Mouse (Mus musculus) kidney, embryonic 16.5 days (tissue): Measurements from ENCODE around the gene Trpv4. TPM values are rescaled to one million over a fixed set of nuclear protein-coding genes. Genes with fewer than 3 reads are reported as not detected.
A peak's percentile ranks its signal among the peaks of the same experiment; 100 is the strongest.

Source experiments
- ATAC-seq: fragments of 200-750 bp; cut with Nextera tagmentation; 2 replicates; pipeline ENCODE4 v1.8.0; 2017; ENCODE audit warnings: moderate TSS enrichment; ENCODE audit not compliant: low FRiP score, low TSS enrichment
- H3K27ac ChIP-seq: fragments of 300-500 bp; sonication (generic); 2 replicates; pipeline ENCODE4 v1.5.1; 2014; ENCODE audit warnings: low read length
- H3K27me3 ChIP-seq: fragments of 300-500 bp; sonication (generic); 2 replicates; pipeline ENCODE4 v1.6.1; 2014; ENCODE audit warnings: low read length, control low read depth, mixed read lengths; ENCODE audit not compliant: insufficient read depth
- H3K36me3 ChIP-seq: fragments of 300-500 bp; sonication (generic); 2 replicates; pipeline ENCODE4 v1.6.1; 2014; ENCODE audit warnings: low read length, control low read depth, mixed read lengths; ENCODE audit not compliant: insufficient read depth
- H3K4me1 ChIP-seq: fragments of 300-500 bp; sonication (generic); 2 replicates; pipeline ENCODE4 v1.6.1; 2014; ENCODE audit warnings: low read length, control low read depth, mixed read lengths; ENCODE audit not compliant: insufficient read depth
- H3K4me2 ChIP-seq: fragments of 300-500 bp; sonication (generic); replicated peaks from 2 replicates; pipeline ENCODE4 v1.6.1; 2014; ENCODE audit warnings: low read depth, low read length
- H3K4me3 ChIP-seq: fragments of 300-500 bp; sonication (generic); 2 replicates; pipeline ENCODE4 v1.5.1; 2014; ENCODE audit warnings: mild to moderate bottlenecking, low read length
- H3K9ac ChIP-seq: fragments of 300-500 bp; sonication (generic); replicated peaks from 2 replicates; pipeline ENCODE4 v1.6.1; 2014; ENCODE audit warnings: low read length
- H3K9me3 ChIP-seq: fragments of 300-500 bp; sonication (generic); 2 replicates; pipeline ENCODE4 v1.6.1; 2016; ENCODE audit warnings: low read length, control low read depth
- WGBS: fragments of 180-500 bp; shearing (Covaris S2); extraction: QIAGEN DNeasy Blood & Tissue Kit; methylation state at CpG from one replicate; pipeline ENCODE4 v1.1.7; 2014; 5-methylcytosine and 5-hydroxymethylcytosine counted together
- polyA plus RNA-seq: library from polyadenylated mRNA; unstranded; fragments of >200 nt; fragmentation: Nextera tagmentation; extraction: Ambion mirVana; gene quantifications from 2 replicates; pipeline ENCODE4 v1.2.1, GENCODE M21; 2015

The Trpv4 gene
- polyA plus RNA-seq: 33.4 and 33.6 TPM in 2 replicates

GRCm38 (mm10) chr5:114658255-114658654, at the start of gene Trpv4:
Gene Trpv4, minus strand, starts transcription at chr5:114658421.
- 3% methylated on average over 34 of the region's 47 CpGs for WGBS
- Histone ChIP-seq H3K4me2 (peak within 1 kb of the TSS; percentile 87), H3K4me1 (peaks cover 17% of the 10 kb centered on the region)

GRCm38 (mm10) chr5:114707265-114708068, 49.2 kb upstream of the Trpv4 start, which contains the start of gene Tchp:
Gene Tchp, plus strand, starts transcription at chr5:114707760.
- H3K9me3 ChIP-seq: no peaks in the 10 kb centered on the region
- ATAC-seq: peak; percentile 83
- H3K4me1 ChIP-seq: peaks cover 8% of the 10 kb centered on the region
- no peak within 1 kb of the TSS for H3K27ac ChIP-seq
- peak within 1 kb of the TSS; percentile 74 for H3K9ac ChIP-seq
- no peaks in the 10 kb centered on the region for H3K27me3 ChIP-seq
- WGBS: 3% methylated on average over 47 of the region's 49 CpGs
- peak within 1 kb of the TSS; percentile 87 for H3K4me2 ChIP-seq
- H3K4me3 ChIP-seq: peak within 1 kb of the TSS; percentile 71
- H3K36me3 ChIP-seq: peaks cover 28% of the 10 kb centered on the region

More at GRCm38 (mm10) chr5:114658255-114658654, at the start of gene Trpv4:
- peak; percentile 39; the same call in 1 of the 2 replicates for ATAC-seq
- Histone ChIP-seq H3K9me3 (no peaks in the 10 kb centered on the region), H3K27ac (peak within 1 kb of the TSS; percentile 60), H3K9ac (peak within 1 kb of the TSS; percentile 77), H3K36me3 (no peaks in the 10 kb centered on the region), H3K27me3 (peaks cover 16% of the 10 kb centered on the region; the same call in 1 of the 2 replicates), H3K4me3 (peak within 1 kb of the TSS; percentile 62)

GRCm38 (mm10) chr5:114702403-114703392, 44.5 kb upstream of the Trpv4 start:
- no peak overlapping the region for H3K27ac ChIP-seq
- peak; percentile 80 for ATAC-seq
- 61% methylated on average over 14 of the region's 14 CpGs for WGBS

GRCm38 (mm10) chr5:114699015-114699414, 40.8 kb upstream of the Trpv4 start:
- no peaks in the 10 kb centered on the region for H3K4me1 ChIP-seq
- H3K27me3 ChIP-seq: no peaks in the 10 kb centered on the region
- ATAC-seq: no peak
- no peaks in the 10 kb centered on the region for H3K36me3 ChIP-seq
- no peaks in the 10 kb centered on the region for H3K9me3 ChIP-seq
- no peak overlapping the region for H3K27ac ChIP-seq
- H3K4me3 ChIP-seq: no peak overlapping the region
- no peak overlapping the region for H3K9ac ChIP-seq
- H3K4me2 ChIP-seq: no peak overlapping the region
- 61% methylated on average over 7 of the region's 7 CpGs for WGBS

More at GRCm38 (mm10) chr5:114702403-114703392, 44.5 kb upstream of the Trpv4 start:
- H3K9me3 ChIP-seq: no peaks in the 10 kb centered on the region
- no peaks in the 10 kb centered on the region for H3K4me1 ChIP-seq
- H3K9ac ChIP-seq: no peak overlapping the region
- no peak overlapping the region for H3K4me2 ChIP-seq
- H3K27me3 ChIP-seq: no peaks in the 10 kb centered on the region
- H3K36me3 ChIP-seq: no peaks in the 10 kb centered on the region
- no peak overlapping the region for H3K4me3 ChIP-seq

GRCm38 (mm10) chr5:114698044-114698746, 40.0 kb upstream of the Trpv4 start:
- Histone ChIP-seq H3K9ac (no peak overlapping the region), H3K4me2 (no peak overlapping the region), H3K9me3 (no peaks in the 10 kb centered on the region), H3K27ac (no peak overlapping the region), H3K4me3 (no peak overlapping the region), H3K36me3 (no peaks in the 10 kb centered on the region), H3K27me3 (no peaks in the 10 kb centered on the region), H3K4me1 (no peaks in the 10 kb centered on the region)
- 88% methylated on average over 19 of the region's 19 CpGs for WGBS
- no peak for ATAC-seq

GRCm38 (mm10) chr5:114696939-114697338, 38.7 kb upstream of the Trpv4 start:
- Histone ChIP-seq H3K27me3 (no peaks in the 10 kb centered on the region), H3K4me2 (no peak overlapping the region), H3K36me3 (no peaks in the 10 kb centered on the region), H3K4me3 (no peak overlapping the region), H3K9ac (no peak overlapping the region), H3K27ac (no peak overlapping the region), H3K4me1 (no peaks in the 10 kb centered on the region), H3K9me3 (no peaks in the 10 kb centered on the region)
- ATAC-seq: no peak
- WGBS: 84% methylated on average over 17 of the region's 17 CpGs

GRCm38 (mm10) chr5:114695775-114696174, 37.6 kb upstream of the Trpv4 start:
- Histone ChIP-seq H3K27ac (no peak overlapping the region), H3K9me3 (no peaks in the 10 kb centered on the region), H3K27me3 (no peaks in the 10 kb centered on the region), H3K36me3 (no peaks in the 10 kb centered on the region), H3K4me2 (no peak overlapping the region), H3K4me3 (no peak overlapping the region), H3K9ac (no peak overlapping the region), H3K4me1 (peaks cover 5% of the 10 kb centered on the region; the same call in 1 of the 2 replicates)
- no peak for ATAC-seq
- WGBS: 67% methylated on average over 5 of the region's 5 CpGs

GRCm38 (mm10) chr5:114690633-114691567, 32.7 kb upstream of the Trpv4 start, which contains the start of gene Gltp:
Gene Gltp, minus strand, starts transcription at chr5:114690984.
- H3K9me3 ChIP-seq: no peaks in the 10 kb centered on the region
- H3K4me2 ChIP-seq: peak within 1 kb of the TSS; percentile 93
- peak within 1 kb of the TSS; percentile 50; the same call in 1 of the 2 replicates for H3K27ac ChIP-seq
- peak within 1 kb of the TSS; percentile 65 for H3K4me3 ChIP-seq
- H3K36me3 ChIP-seq: no peaks in the 10 kb centered on the region
- WGBS: 5% methylated on average over 71 of the region's 75 CpGs
- peak; percentile 94 for ATAC-seq
- H3K4me1 ChIP-seq: peaks cover 21% of the 10 kb centered on the region
- H3K27me3 ChIP-seq: no peaks in the 10 kb centered on the region
- peak within 1 kb of the TSS; percentile 86 for H3K9ac ChIP-seq
